Mouse (Mus musculus) lung, embryonic 15.5 days (tissue): ENCODE data around the gene Cdk17. TPM values are rescaled to one million over a fixed set of nuclear protein-coding genes. Genes with fewer than 3 reads are reported as not detected.

Experiments used
- ATAC-seq: fragments of 200-750 bp; cut with Nextera tagmentation; 2 replicates; pipeline ENCODE4 v1.8.0; 2017; ENCODE audit warnings: moderate number of reproducible peaks, borderline replicate concordance; ENCODE audit not compliant: low FRiP score, low TSS enrichment; ENCODE audit errors: extremely low read depth
- H3K27ac ChIP-seq: fragments of 300-500 bp; sonication (generic); 2 replicates; pipeline ENCODE4 v1.5.1; 2015; ENCODE audit warnings: moderate library complexity, mild to moderate bottlenecking, inconsistent platforms
- H3K27me3 ChIP-seq: fragments of 300-500 bp; sonication (generic); 2 replicates; pipeline ENCODE4 v1.6.1; 2015; ENCODE audit warnings: inconsistent platforms
- H3K36me3 ChIP-seq: fragments of 300-500 bp; sonication (generic); 2 replicates; pipeline ENCODE4 v1.6.1; 2015; ENCODE audit warnings: inconsistent platforms
- H3K4me1 ChIP-seq: fragments of 300-500 bp; sonication (generic); 2 replicates; pipeline ENCODE4 v1.6.1; 2015; ENCODE audit warnings: inconsistent platforms
- H3K4me2 ChIP-seq: fragments of 300-500 bp; sonication (generic); 2 replicates; pipeline ENCODE4 v1.6.1; 2015; ENCODE audit warnings: inconsistent platforms, mild to moderate bottlenecking, moderate library complexity
- H3K4me3 ChIP-seq: fragments of 300-500 bp; sonication (generic); 2 replicates; pipeline ENCODE4 v1.5.1; 2015; ENCODE audit warnings: mild to moderate bottlenecking, inconsistent platforms
- H3K9ac ChIP-seq: fragments of 300-500 bp; sonication (generic); 2 replicates; pipeline ENCODE4 v1.6.1; 2015; ENCODE audit warnings: inconsistent platforms
- H3K9me3 ChIP-seq: fragments of 300-500 bp; sonication (generic); 2 replicates; pipeline ENCODE4 v1.6.1; 2016; ENCODE audit warnings: inconsistent platforms
- WGBS: fragments of 180-500 bp; shearing (Covaris S2); methylation state at CpG from one replicate; pipeline ENCODE4 v1.1.7; 2015; 5-methylcytosine and 5-hydroxymethylcytosine counted together
- polyA plus RNA-seq: library from polyadenylated mRNA; unstranded; fragments of >200 nt; fragmentation: Nextera tagmentation; extraction: Ambion mirVana; gene quantifications from 2 replicates; pipeline ENCODE4 v1.2.1, GENCODE M21; 2015

Cdk17 gene
- polyA plus RNA-seq, 1 experiment from 2014 or later, result 18.2 TPM

- 72% methylated on average over 7 of the region's 7 CpGs for WGBS
These were observed 52.7 kb downstream of the Cdk17 start for GRCm38 (mm10) chr10:93213339-93213738.

GRCm38 (mm10) chr10:93214251-93214650, 53.6 kb downstream of the Cdk17 start:
- peaks cover 44% of the 10 kb centered on the region for H3K36me3 ChIP-seq
- no peak overlapping the region for H3K27ac ChIP-seq

More at GRCm38 (mm10) chr10:93213339-93213738, 52.7 kb downstream of the Cdk17 start:
- no peak overlapping the region for H3K4me3 ChIP-seq
- ATAC-seq, result no peak
- no peaks in the 10 kb centered on the region for H3K9me3 ChIP-seq
- H3K4me2 ChIP-seq, result no peak overlapping the region
- H3K4me1 ChIP-seq, result 0 out of 2 replicates have a peak, but pooled peaks cover 7% of the 10 kb centered on the region
- H3K9ac ChIP-seq, result no peak overlapping the region
- no peaks in the 10 kb centered on the region for H3K27me3 ChIP-seq
- no peak overlapping the region for H3K27ac ChIP-seq
- peaks cover 44% of the 10 kb centered on the region for H3K36me3 ChIP-seq

GRCm38 (mm10) chr10:93215051-93215763, 54.5 kb downstream of the Cdk17 start:
- peaks cover 44% of the 10 kb centered on the region for H3K36me3 ChIP-seq
- H3K9ac ChIP-seq, result no peak overlapping the region
- no peaks in the 10 kb centered on the region for H3K27me3 ChIP-seq
- H3K4me3 ChIP-seq, result no peak overlapping the region
- no peak for ATAC-seq
- H3K9me3 ChIP-seq, result no peaks in the 10 kb centered on the region
- 81% methylated on average over 8 of the region's 8 CpGs for WGBS
- 0 out of 2 replicates have a peak, but pooled peaks cover 7% of the 10 kb centered on the region for H3K4me1 ChIP-seq
- H3K27ac ChIP-seq, result no peak overlapping the region
- no peak overlapping the region for H3K4me2 ChIP-seq

More at GRCm38 (mm10) chr10:93214251-93214650, 53.6 kb downstream of the Cdk17 start:
- no peak overlapping the region for H3K4me2 ChIP-seq
- ATAC-seq, result no peak
- no peak overlapping the region for H3K9ac ChIP-seq
- H3K27me3 ChIP-seq, result no peaks in the 10 kb centered on the region
- no peak overlapping the region for H3K4me3 ChIP-seq
- 0 out of 2 replicates have a peak, but pooled peaks cover 7% of the 10 kb centered on the region for H3K4me1 ChIP-seq
- 54% methylated on average over 4 of the region's 4 CpGs for WGBS
- no peaks in the 10 kb centered on the region for H3K9me3 ChIP-seq

- ATAC-seq, result no peak
- peaks cover 6% of the 10 kb centered on the region for H3K4me1 ChIP-seq
- 75% methylated on average over 6 of the region's 6 CpGs for WGBS
- H3K27me3 ChIP-seq, result no peaks in the 10 kb centered on the region
- no peak overlapping the region for H3K4me3 ChIP-seq
- no peak overlapping the region for H3K27ac ChIP-seq
- peaks cover 14% of the 10 kb centered on the region; the same call in 1 of the 2 replicates for H3K36me3 ChIP-seq
- H3K4me2 ChIP-seq, result no peak overlapping the region
- no peaks in the 10 kb centered on the region for H3K9me3 ChIP-seq
- no peak overlapping the region for H3K9ac ChIP-seq
These were observed 65.1 kb downstream of the Cdk17 start for GRCm38 (mm10) chr10:93225751-93226150.

GRCm38 (mm10) chr10:93227921-93228320, 67.2 kb downstream of the Cdk17 start:
- H3K9ac ChIP-seq, result no peak overlapping the region
- H3K27ac ChIP-seq, result 0 out of 2 replicates have a peak overlapping the region, but pooled peaks have one; percentile 15
- 50% methylated on average over 8 of the region's 8 CpGs for WGBS
- H3K9me3 ChIP-seq, result no peaks in the 10 kb centered on the region
- H3K4me3 ChIP-seq, result no peak overlapping the region
- no peak overlapping the region for H3K4me2 ChIP-seq
- H3K4me1 ChIP-seq, result peaks cover 6% of the 10 kb centered on the region
- ATAC-seq, result no peak
- peaks cover 25% of the 10 kb centered on the region for H3K36me3 ChIP-seq
- H3K27me3 ChIP-seq, result no peaks in the 10 kb centered on the region

- peaks cover 6% of the 10 kb centered on the region for H3K4me1 ChIP-seq
- H3K4me2 ChIP-seq, result no peak overlapping the region
- WGBS, result 61% methylated on average over 11 of the region's 11 CpGs
- no peak overlapping the region for H3K4me3 ChIP-seq
- no peaks in the 10 kb centered on the region for H3K9me3 ChIP-seq
- ATAC-seq, result no peak
- no peak overlapping the region for H3K27ac ChIP-seq
- peaks cover 29% of the 10 kb centered on the region for H3K36me3 ChIP-seq
- H3K9ac ChIP-seq, result no peak overlapping the region
- no peaks in the 10 kb centered on the region for H3K27me3 ChIP-seq
These were observed 67.8 kb downstream of the Cdk17 start for GRCm38 (mm10) chr10:93228401-93229007.

- 76% methylated on average over 4 of the region's 4 CpGs for WGBS
- peaks cover 43% of the 10 kb centered on the region for H3K36me3 ChIP-seq
- no peak overlapping the region for H3K9ac ChIP-seq
- no peaks in the 10 kb centered on the region for H3K9me3 ChIP-seq
- H3K27me3 ChIP-seq, result no peaks in the 10 kb centered on the region
- H3K4me2 ChIP-seq, result no peak overlapping the region
- H3K4me3 ChIP-seq, result no peak overlapping the region
- ATAC-seq, result no peak
- H3K4me1 ChIP-seq, result peaks cover 6% of the 10 kb centered on the region
- no peak overlapping the region for H3K27ac ChIP-seq
These were observed 70.8 kb downstream of the Cdk17 start for GRCm38 (mm10) chr10:93231490-93231889.

GRCm38 (mm10) chr10:93231893-93232292, 71.2 kb downstream of the Cdk17 start:
- Histone ChIP-seq H3K9me3 (no peaks in the 10 kb centered on the region), H3K27me3 (no peaks in the 10 kb centered on the region), H3K9ac (no peak overlapping the region), H3K4me1 (peaks cover 6% of the 10 kb centered on the region), H3K4me3 (no peak overlapping the region), H3K36me3 (peaks cover 42% of the 10 kb centered on the region), H3K4me2 (no peak overlapping the region), H3K27ac (no peak overlapping the region)
- 83% methylated on average over 5 of the region's 5 CpGs for WGBS
- no peak for ATAC-seq

- 76% methylated on average over 6 of the region's 6 CpGs for WGBS
- no peak for ATAC-seq
- H3K9me3 ChIP-seq, result no peaks in the 10 kb centered on the region
- no peak overlapping the region for H3K9ac ChIP-seq
- no peak overlapping the region for H3K27ac ChIP-seq
- H3K36me3 ChIP-seq, result peaks cover 49% of the 10 kb centered on the region
- H3K4me2 ChIP-seq, result no peak overlapping the region
- no peaks in the 10 kb centered on the region for H3K4me1 ChIP-seq
- no peak overlapping the region for H3K4me3 ChIP-seq
- H3K27me3 ChIP-seq, result no peaks in the 10 kb centered on the region
These were observed 73.1 kb downstream of the Cdk17 start for GRCm38 (mm10) chr10:93233665-93234194.

- H3K36me3 ChIP-seq, result peaks cover 57% of the 10 kb centered on the region
- WGBS, result 89% methylated on average over 9 of the region's 9 CpGs
- ATAC-seq, result no peak
- H3K4me2 ChIP-seq, result no peak overlapping the region
- no peaks in the 10 kb centered on the region for H3K27me3 ChIP-seq
- no peak overlapping the region for H3K9ac ChIP-seq
- H3K9me3 ChIP-seq, result no peaks in the 10 kb centered on the region
- H3K4me3 ChIP-seq, result no peak overlapping the region
- no peak overlapping the region for H3K27ac ChIP-seq
- H3K4me1 ChIP-seq, result peaks cover 6% of the 10 kb centered on the region; the same call in 1 of the 2 replicates
These were observed 74.0 kb downstream of the Cdk17 start for GRCm38 (mm10) chr10:93234692-93235091.

- H3K9me3 ChIP-seq, result no peaks in the 10 kb centered on the region
- no peak overlapping the region for H3K27ac ChIP-seq
- peaks cover 47% of the 10 kb centered on the region for H3K36me3 ChIP-seq
- no peak overlapping the region for H3K4me2 ChIP-seq
- ATAC-seq, result no peak
- H3K4me1 ChIP-seq, result peaks cover 9% of the 10 kb centered on the region
- no peak overlapping the region for H3K9ac ChIP-seq
- no peaks in the 10 kb centered on the region for H3K27me3 ChIP-seq
- H3K4me3 ChIP-seq, result no peak overlapping the region
- 44% methylated on average over 9 of the region's 9 CpGs for WGBS
These were observed 78.6 kb downstream of the Cdk17 start for GRCm38 (mm10) chr10:93239201-93239806.

GRCm38 (mm10) chr10:93242208-93242607, 81.5 kb downstream of the Cdk17 start:
- Histone ChIP-seq H3K4me1 (peaks cover 9% of the 10 kb centered on the region), H3K36me3 (peaks cover 33% of the 10 kb centered on the region), H3K27ac (no peak overlapping the region), H3K4me3 (no peak overlapping the region), H3K9me3 (no peaks in the 10 kb centered on the region), H3K4me2 (no peak overlapping the region), H3K9ac (no peak overlapping the region), H3K27me3 (no peaks in the 10 kb centered on the region)
- no peak for ATAC-seq
- WGBS, result 17% methylated on average over 3 of the region's 3 CpGs
